Mouse (Mus musculus) kidney, postnatal 36 days (tissue): ENCODE measurements at regions not wholly inside any gene's neighbourhood (a gene's known extent, or its start where the extent isn't known, plus 50 kb on each side); places are given as distances from the start of the nearest gene placed in this dataset.
"Not testable (repeated sequence)": the region's sequence is repeated elsewhere in the genome, so short reads cannot be mapped to it uniquely, and the experiment has no call there.

Experiments used
- DNase-seq, 2 experiments: peaks; one replicate each; pipeline ENCODE4 v3.0.0; 2021 to 2022; ENCODE audit warnings: mixed read lengths in 2 of 2

GRCm38 (mm10) chr4:7385069-7385468, 853.8 kb downstream of the Car8 start:
- no peak for DNase-seq

GRCm38 (mm10) chr4:7379996-7380395, 858.8 kb downstream of the Car8 start:
- DNase-seq: no peak

GRCm38 (mm10) chr4:7364238-7365040, 874.4 kb downstream of the Car8 start:
- no peak for DNase-seq

DNA sequence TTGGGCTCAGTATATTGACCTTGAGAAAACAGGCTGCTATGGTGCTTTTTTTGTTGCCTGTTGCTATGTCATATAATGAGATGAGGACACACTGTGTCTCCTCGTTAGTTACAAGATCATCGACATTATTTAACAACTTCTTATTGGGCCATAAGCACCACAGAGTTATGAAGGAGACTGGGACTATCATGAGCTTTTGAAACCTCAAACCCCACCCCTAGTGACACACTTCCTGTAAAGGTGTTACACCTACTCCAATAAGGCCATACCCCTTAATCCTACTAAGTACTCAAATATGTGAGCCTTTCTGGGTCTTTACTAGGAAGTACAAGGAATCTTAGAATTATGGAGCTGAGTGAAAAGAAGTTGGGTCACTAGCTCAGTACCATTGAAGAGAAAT, 875.3 kb downstream of the Car8 start:
- DNase-seq: no peak

GRCm38 (mm10) chr4:7356202-7356601, 882.6 kb downstream of the Car8 start:
- no peak for DNase-seq

GRCm38 (mm10) chr4:7347317-7347716, 891.5 kb downstream of the Car8 start:
- no peak for DNase-seq

GRCm38 (mm10) chr4:7341159-7341558, 897.7 kb downstream of the Car8 start:
- DNase-seq: no peak

- DNase-seq: no peak
Measured at GRCm38 (mm10) chr4:7314261-7314660, 924.6 kb downstream of the Car8 start.

- no peak for DNase-seq
Measured at GRCm38 (mm10) chr4:7313219-7313618, 925.6 kb downstream of the Car8 start.

DNA sequence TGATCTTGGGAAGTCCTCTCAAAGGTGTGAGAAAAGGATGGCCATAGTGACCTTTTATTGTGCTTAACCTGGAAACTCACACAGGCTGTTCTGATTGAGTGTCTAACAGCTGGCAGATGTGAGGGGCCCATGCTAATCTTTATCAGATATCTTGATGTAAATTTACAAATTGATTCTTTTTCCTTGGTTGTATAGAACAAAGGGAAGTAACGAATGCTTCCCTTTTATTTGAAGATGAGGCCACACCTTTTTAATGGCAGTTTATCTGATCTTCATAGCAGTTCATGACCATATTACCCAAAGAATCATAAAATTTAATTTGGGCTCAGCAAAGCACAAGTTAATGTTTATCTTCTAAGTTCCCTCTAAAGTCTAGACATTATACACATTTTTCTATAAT, 926.7 kb downstream of the Car8 start:
- DNase-seq: no peak

GRCm38 (mm10) chr4:7269047-7269446, 969.8 kb downstream of the Car8 start:
- DNase-seq: no peak

DNA sequence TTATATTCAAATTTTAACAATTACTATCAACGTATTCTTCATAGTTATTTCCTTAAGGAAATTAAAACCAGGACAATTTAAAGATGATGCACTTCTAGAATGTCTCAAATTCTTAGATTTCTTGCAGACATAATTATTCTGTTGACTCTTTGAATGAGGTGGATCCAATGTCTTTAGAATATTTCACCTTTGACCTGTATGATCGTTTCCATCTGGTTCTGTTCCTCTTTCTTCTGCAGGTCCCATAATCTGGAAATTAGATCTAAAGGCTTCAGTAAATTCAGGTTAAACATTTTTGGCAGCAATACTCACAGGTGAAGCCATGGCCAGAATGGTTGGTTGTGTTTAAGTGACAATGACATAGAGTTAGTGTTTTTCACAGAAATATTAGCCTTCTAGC, 982.4 kb downstream of the Car8 start:
- no peak for DNase-seq

DNA sequence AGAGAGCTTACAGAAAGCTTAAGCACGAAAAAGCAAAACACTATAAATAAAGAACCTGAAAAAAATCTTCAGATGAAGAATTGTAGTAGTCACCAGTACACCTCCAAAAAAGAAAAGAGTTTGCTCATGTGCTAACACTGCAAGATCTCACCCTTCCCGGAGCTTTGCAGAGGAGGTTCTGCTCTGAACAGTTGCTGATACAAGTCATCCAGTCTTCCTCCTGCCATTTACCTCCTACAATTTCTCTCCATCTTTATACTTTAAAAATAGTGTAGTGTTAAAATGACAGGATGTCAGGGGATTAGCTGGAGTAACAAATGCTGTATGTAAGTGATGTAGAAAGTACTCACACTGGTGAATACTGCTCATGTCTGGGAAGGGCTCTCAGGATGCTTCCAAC, 985.2 kb downstream of the Car8 start:
- DNase-seq: no peak

GRCm38 (mm10) chr4:7251641-7252040, 987.2 kb downstream of the Car8 start:
- DNase-seq: no peak

- DNase-seq: no peak
Measured at GRCm38 (mm10) chr4:7247816-7248215, 991.0 kb downstream of the Car8 start.

- no peak for DNase-seq
Measured at GRCm38 (mm10) chr4:7247244-7247643, 991.6 kb downstream of the Car8 start.

GRCm38 (mm10) chr4:7246828-7247227, 992.0 kb downstream of the Car8 start:
- DNase-seq: no peak

DNA sequence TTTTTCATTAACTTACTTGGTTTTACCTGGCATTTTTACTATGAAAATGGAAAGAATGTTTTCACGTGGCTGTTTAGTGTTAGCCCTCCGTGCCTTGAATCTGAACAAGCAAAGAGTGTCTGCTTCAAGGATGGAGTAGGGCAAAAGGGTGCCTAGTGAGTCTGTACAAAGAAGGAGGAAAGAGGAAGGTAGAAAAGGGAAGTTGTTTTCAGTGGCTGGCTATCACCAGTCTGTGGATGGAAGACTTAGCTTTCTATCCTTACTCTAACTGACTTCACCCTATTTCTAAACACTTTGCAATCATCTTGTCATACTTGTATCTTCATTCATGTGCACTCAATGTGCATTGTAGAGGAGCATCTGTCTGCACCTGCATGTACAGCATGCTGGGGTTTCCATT, 993.2 kb downstream of the Car8 start:
- DNase-seq: no peak

GRCm38 (mm10) chr4:7237848-7238247, 1001.0 kb downstream of the Car8 start:
- no peak for DNase-seq

- DNase-seq: not testable (repeated sequence)
Measured at GRCm38 (mm10) chr4:7234537-7234936, 1004.3 kb downstream of the Car8 start.

DNA sequence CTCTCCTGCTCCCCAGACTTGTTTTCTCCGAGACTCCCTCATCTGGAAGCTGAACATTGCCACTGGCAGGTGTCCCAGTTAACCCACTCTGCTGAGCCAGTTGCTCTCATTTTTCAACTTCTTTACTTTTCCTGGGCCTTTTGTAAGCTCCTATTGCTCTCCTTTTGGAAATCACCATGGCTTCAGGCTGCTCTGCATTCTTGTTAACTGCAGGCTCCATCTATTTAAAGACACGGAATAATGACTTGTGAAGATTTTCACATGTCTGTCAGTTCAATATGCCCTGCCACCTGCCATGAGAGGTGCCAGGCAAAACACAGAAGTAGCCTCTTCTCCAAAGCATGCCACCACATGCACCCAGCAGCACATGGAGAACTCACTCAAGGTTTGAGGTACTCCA, 1009.9 kb downstream of the Car8 start:
- no peak for DNase-seq

DNA sequence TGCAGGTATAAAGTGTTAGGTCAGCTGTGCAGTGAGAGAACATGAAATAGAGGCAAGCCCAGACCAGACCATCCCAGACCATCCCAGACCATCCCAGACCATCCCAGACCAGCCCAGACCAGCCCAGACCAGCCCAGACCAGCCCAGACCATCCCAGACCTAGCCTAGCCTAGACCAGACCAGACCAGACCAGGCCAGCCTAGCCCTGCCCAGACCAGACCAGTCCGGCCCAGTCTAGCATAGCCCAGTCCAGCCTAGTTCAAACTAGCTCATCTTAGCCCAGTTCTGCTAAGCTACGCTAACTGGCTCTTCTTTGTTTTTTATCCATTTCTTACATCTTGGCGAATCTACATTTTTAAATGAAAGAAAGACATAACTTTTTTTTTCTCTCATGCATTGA, 1015.9 kb downstream of the Car8 start:
- DNase-seq: no peak

- no peak for DNase-seq
Measured at GRCm38 (mm10) chr4:7220426-7220825, 1018.4 kb downstream of the Car8 start.

DNA sequence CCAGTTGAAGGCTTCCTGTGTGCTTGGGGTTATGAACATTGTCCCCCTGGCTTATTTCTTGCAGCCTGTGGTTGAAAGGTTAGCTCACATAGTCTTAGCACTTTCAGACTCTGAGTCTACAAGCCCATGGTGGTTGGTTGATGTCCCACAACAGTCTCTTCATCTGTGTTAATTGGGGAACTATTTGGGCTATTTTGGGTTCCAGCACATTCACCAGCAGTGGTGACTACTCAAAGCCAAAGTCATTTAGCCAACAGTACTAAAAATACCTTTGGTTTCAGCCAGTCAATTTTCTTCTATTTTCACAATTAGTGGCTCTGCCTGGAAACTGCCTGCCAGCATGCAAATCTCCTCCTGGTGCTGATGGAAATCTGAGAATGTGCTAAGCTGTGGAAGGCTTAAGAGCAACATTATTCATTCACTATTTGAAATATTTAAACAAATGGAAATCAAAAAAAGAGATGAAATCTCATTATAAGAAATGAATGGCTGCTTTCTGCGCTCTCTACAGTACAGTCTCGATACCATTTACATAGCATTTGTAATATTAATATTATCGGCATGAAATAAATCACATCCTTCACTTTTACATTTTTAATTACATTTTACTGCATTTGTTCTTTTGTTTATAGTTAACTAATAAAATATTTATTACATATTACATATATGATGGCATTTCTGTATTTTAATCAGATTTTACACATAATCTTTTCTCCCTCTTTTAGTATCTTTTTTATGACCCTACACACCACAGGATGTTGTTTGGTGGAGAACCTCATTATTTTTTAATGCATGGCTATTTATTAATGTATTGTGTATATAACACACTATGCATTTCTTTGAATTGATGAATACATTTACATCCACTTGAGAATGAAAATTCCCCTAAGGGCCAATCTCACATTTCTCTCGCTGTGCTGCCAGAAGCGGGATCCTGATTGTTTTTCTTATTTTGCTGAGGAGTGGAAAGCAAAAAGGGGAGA, 1023.5 kb downstream of the Car8 start:
- DNase-seq: no peak
